Mouse (Mus musculus) spleen, postnatal 4 days (tissue): ENCODE results near the gene Gm10128.
"Not testable (repeated sequence)": the region's sequence is repeated elsewhere in the genome, so short reads cannot be mapped to it uniquely, and the experiment has no call there.

Source experiments
- DNase-seq, 2 experiments: peaks; one replicate each; pipeline ENCODE4 v3.0.0; 2022; ENCODE audit warnings: low spot score in 2 of 2

Gm10128 gene

DNA sequence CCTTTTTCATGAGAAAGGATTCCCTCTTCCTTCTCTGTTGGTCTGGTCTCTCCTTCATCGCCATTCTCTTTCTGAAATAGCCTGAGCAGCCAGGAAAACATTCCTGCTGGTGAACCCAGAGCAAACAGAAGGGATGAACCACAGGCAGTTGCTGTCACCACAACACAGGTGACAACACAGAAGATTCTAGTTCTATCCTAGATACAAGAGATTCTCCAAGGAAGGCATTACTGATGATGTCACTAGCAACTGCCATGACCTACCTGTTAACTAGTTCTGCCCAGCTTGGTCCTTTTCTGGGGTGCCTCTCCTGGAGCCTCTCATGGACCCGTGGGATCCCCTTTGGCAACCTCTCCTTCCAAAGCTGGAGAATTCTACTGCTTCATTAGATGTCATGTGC is at the start of gene Gm10128:
TSS of gene Gm10128 (minus strand) at position 101 of the 400 bp plus-strand sequence.
- DNase-seq, result not testable (repeated sequence)

DNA sequence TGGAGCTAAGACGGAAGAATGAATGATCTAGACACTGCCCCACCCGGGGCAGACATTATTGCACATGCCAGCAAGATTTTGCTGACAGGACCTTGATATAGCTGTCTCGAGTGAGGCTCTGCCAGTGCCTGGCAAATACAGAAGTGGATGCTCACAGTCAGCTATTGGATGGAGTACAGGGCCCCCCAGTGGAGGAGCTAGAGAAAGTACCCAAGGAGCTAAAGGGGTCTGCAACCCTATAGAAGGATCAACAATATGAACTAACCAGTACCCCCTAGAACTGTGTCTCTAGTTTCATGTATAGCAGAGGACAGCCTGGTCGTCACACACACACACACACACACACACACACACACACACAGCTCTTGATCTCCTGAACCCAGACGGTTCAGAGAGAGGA is 37.4 kb upstream of the Gm10128 start:
- DNase-seq, result not testable (repeated sequence)

DNA sequence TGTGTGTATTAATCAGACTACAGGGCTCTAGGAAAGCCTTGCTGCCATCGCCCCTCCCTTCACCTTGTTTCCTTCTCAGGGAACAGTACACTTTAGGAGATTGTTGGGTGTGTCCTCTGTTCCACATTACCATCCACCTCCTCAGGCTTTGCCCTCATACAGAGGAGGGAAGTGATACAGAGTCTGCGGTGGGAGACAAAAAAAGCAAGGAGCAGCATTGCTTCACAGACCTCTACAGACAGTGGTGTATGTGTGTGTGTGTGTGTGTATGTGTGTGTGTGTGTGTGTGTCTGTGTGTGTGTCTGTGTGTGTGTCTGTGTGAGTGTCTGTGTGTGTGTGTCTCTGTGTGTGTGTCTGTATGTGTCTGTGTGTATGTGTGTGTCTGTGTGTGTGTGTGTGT is 18.7 kb upstream of the Gm10128 start:
- not testable (repeated sequence) for DNase-seq

DNA sequence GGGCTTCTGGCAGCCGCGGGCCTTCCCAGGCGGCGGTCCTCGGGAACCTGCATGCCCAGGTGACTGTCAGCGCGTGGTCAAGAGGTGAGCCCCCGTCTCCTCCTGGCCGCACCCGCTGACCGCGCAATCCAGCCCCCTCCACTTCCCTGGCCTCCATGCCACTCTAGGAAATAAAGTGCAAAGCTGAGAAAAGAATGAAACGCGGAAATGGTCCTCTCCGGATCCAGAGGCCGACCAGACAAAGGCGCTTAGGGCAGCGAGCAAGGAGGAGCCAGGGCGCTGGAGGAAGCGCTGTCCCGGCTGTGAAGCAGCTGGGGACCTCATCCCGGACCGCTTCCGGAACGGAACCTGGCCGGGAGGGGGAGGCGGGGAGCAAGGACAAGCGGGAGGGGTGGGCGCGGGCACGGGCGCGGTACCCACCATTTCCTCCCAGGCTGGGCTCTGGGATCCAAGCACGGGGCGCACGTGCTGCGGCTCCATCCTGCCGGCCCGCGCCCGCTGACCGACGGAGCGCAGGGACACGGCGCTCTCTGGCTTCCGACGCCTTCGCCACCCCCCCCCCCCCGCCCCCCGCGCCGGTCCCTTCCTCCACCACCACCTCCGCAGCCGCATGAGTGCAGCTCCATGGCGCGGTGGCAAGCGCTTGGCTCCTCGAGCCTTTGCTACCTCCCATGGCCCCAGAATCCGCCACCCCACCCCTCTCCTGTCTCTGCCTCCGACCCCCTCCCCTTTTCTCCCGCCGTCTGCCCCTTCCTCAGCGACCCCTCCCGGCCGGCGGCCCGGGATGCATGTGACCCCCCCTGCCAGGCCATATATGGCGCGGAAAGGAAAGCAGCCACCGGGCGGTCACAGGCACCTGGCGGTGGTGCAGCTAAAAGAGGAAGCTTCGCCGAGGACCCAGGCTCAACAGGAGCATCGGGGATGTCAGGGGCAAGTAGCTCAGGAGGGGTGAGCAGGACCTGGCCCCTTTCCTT is 14.6 kb upstream of the Gm10128 start:
- DNase-seq, result peak in 1 of 2 experiments; percentile 59

DNA sequence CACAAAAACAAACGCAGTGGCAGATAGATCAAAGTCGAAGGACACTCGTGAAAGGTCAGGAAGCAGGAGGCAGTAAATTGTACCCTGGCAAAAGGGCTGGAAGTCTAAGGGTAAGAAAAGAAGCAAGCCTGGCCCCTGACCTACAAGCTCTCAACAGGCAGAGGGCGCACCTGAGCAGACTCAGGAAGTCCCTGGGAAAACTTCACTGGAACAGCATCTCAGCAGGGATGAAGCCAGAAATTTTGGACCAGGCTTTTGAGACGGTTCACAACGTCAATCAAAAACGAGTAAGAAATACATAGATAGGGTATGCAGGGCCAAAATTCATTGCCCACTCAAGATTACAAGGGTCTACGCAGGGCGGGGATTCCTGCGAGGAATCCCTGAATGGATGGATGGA is 13.7 kb upstream of the Gm10128 start:
- not testable (repeated sequence) for DNase-seq

DNA sequence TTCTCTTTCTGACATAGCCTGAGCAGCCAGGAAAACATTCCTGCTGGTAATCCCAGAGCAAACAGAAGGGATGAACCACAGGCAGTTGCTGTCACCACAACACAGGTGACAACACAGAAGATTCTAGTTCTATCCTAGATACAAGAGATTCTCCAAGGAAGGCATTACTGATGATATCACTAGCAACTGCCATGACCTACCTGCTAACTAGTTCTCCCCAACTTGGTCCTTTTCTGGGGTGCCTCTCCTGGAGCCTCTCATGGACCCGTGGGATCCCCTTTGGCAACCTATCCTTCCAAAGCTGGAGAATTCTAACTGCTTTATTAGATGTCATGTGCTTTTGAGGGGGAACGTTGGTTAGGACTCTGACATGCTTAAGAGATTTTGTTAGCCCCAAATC is 48.3 kb downstream of the Gm10128 start, which contains the start of gene Gm10338:
TSS of gene Gm10338 (minus strand) at position 101 of the 400 bp plus-strand sequence.
- not testable (repeated sequence) for DNase-seq
